Mouse (Mus musculus) right cerebral cortex, postnatal 10 days (tissue): ENCODE measurements at regions not wholly inside any gene's neighbourhood (a gene's known extent, or its start where the extent isn't known, plus 50 kb on each side); places are given as distances from the start of the nearest gene placed in this dataset.
"Not testable (repeated sequence)": the region's sequence is repeated elsewhere in the genome, so short reads cannot be mapped to it uniquely, and the experiment has no call there.

ENCODE experiments used
- DNase-seq, 2 experiments: peaks; one replicate each; pipeline ENCODE4 v3.0.0; 2021; ENCODE audit warnings: low spot score in 2 of 2

DNA sequence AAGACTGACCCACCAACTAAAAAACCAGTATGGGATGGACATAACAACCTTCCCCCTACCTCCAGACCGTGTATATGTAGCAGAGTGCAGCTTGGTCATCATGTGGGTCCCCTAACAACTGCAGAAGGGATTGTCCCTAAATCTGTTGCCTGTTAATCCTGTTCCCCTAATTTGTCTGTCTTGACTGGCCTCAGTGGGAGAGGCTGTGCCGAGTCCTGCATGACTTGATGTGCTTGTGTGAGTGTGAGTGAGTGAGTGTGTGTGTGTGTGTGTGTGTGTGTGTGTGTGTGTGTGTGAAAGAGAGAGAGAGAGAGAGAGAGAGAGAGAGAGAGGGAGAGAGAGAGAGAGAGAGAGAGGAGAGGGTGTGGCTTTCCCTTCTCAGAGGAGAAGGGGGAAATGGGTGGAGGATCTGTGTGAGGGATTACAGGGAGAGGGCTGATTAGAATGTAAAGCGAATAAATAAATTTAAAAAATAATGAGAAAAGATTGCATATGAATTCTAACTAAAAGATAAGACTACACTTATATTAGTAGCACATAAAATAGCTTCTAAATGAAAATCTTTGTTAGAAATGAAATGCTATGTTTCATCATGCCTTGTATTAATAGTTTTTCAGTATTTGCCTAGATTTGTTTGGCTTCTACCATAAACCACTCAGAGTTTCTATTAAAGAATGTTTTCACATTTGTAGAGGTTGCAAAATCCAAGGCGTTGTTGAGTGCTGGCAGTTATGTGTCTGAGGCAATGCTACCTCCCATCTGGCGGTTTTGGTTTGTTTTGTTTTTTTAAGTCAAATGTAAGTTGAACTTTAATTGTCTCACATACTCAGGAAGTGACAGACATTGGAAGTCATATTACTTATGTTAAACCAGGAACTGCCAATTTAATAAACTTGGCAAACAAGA is 740.9 kb downstream of the Abca13 start:
- no peak for DNase-seq

DNA sequence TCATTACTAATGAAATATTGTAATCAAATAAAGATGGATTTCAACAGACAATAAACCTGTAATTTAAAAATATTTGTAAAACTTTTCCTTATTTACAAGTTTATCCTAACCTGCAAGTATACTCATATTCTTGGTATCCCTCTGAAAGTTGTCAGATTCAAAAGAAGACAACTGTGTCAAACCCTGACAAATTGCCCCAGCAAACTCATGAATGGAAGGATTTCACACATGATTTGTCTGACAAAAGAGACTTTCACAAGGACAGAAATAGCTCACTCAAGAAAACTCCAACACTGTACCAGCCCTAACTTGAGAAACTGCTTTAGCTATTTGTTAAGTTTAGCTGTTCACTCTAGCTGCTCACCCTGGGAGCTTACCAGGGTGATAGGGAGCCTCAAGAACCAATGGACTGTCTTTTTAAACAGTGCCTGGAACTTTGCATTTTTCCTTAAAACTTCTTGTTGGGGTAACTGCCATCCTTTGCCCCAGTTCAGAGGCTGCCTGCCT is 771.0 kb downstream of the Abca13 start:
- DNase-seq: no peak

DNA sequence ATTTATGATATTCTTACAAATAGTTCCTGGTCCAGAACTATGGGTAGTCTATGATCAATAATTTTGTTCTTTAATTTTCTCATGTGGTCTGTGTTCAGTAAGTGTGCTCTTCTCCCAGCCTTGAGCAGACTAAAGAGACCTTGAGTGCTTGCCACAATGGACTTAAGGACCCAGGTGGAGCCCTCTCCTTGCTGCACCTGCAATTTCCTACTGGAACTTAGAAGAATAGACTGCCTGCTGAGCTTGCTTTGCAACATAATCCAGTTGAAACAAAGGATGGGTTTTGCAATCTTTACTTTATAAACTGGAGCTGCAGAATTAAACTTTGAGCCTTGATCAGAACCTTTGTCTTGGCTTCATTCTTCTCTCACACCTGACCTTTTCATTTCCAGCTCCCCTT is 791.2 kb downstream of the Abca13 start:
- DNase-seq: no peak

DNA sequence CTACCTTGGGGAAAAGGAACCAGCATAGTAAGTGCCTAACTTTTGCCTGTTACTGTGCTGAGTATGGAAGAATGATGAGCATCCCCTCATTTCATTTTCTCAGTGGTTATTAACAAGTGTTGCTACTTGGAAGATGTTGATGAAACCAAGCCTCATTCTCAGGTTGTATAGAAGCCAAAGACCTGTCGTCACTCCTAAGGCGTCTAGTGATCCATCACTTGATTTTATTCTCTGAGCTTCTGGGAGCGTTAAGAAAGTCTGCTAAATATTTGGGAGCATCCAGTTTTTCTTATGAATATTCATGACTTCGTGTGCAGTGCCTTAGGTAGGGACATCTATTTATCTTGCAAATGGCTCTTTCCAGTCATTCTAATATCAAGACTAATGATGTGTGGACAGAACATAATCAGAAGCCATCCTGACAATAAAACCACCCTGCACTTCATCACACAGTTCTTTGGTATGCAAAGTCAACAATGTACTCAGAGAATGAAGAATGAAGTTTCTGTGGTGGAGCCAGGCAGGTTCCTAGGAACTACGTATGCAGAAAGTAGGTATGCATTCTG is 802.9 kb downstream of the Abca13 start:
- DNase-seq: no peak

DNA sequence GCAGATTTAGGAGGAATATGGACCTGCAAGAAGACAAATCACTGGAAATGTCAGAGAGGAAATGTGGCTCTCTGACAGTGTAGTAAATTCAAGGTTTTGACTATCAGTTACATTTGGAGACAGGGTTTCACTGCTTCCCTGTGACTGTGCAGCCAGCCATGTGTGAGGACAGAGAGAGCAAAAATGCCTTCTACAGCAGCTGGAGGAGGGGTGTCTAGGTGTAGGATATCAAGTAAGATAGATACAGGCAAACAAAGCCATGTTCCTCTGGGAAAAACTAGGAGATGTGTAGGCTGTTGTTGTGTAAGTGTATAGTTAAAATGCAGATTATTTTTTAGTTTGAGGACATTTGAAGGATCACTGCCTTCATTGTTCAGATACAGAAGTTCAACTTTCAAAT is 803.6 kb downstream of the Abca13 start:
- DNase-seq: no peak

DNA sequence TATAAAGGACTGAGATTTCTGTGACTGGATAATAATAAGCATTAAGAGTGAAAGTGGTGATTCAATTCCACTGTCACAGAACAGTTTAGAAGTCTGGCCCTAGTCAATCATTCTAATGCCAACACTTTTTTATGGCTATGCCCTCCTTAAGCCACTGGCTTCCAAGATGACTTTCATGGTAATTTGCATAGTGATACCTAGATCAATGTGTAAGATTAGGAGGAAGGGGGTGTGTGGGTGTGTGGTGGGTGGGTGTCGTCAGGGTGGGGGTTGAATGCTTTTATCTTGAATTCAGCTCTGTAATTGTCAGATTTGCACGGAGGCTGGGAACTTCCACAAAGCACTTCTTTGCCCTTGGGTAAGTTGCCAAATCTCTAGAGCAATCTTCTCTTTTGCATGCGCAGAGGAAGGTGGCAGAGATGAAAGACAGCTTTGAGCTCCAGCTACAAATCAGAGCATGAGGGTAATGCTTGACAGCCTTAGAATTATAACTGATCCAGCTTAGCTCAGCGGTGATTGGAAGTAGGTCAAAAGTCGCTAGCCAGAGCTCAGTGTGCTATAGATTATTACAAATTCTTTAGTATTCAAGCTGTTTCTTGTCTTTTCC is 805.9 kb downstream of the Abca13 start:
- DNase-seq: peak; percentile 16 to 27

DNA sequence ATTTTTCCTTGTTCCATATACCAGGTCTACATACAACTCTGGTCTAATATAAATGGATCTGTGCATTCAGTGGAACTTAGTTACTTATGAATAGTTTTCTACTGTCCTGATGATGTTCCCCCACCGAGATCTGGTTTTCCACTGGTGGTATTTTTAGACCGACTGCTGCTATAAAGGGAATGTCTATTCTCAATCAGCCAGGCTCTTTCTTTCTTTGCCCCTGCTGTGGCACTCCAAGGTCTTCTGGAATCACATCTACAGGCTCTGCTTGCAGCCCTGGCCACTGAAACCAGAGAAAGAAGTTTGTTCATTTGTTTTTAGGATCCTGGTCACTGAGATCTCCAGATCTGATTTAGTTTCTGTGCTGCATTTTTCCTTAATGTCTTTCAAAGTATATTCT is 810.4 kb downstream of the Abca13 start:
- no peak for DNase-seq

DNA sequence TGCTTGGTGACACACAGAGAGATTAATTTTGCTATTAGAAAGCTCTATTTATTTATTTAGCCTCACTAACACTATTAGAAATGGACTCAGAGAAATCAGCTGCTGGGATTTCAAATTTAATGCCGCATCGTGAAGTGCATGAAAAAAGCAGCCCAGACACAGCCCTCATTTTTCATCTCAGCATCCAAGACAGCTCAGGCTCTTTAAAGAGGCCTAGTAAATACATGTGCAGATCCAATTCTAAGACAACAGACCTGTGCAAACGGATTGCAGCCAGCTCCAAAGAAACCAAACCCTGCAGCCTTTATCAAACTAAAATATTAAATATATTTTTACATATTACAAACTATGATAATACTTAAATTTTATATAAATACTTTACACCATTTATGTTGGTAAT is 815.1 kb downstream of the Abca13 start:
- no peak for DNase-seq

DNA sequence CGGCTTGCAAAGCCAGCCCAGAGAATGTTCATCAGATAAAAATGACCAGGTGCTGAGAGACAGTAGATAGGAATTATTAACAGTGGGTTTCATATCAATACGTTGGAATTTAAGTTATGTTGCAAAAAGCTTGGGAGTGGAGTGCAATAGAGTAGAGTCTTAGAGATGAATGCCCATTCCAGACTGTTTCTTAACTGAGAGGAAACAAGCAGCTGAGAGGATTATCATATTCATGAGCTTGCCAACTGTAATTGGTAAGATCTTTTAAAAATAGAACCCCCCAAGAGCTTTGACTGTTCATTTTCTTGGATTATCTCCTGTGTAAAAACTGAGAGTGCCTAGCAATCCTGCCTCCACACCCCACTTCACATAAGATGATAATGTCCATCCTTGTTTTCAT is 854.9 kb downstream of the Abca13 start:
- no peak for DNase-seq

DNA sequence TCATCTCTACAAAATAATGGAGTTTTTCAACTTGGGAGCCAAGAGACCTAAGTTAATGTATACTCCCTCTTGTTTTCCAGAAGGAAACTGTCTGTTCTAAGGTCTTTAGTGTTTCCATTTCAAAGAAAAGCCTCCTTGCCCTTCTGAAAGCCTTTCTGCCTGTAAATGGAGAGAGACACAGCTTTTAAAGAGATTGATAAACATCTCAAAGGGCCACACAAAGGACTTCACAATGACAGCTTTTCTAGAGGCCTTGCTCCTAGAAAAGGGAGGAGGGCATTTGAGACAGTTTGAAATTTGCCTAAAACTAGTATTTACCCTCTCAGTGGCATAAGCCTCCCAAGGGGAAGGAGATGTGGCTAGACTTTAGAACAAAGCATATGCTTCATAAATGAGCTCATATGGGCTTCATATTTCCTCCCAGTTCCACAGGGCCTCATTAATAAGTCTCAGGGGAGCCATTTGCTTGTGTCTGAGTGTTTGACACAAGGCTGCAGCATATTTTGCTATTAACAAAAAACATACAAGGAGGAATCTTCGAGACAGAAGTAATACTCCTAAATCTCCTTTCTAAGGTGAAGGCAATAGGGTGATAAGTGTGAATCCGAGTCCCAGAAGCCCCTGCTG is 860.0 kb downstream of the Abca13 start:
- no peak for DNase-seq

DNA sequence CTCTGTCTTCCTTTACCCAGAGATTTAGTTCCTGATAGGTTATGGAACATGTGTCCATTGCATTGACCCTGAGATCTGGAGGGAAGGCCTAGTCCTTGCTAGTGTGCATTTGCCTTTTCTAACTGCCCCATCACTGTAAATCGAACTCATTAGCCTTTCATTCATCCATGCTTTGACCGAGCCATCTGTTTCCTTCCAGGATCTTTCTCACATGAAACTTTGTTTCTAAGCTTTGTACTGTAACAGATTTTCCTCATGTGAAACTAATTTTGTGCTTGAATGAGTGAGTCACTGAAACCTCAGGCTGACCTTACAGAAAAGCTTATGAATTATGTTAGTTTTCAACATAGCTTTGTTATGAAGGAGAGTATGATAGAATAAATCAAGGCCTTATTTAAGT is 880.1 kb downstream of the Abca13 start:
- DNase-seq: no peak

DNA sequence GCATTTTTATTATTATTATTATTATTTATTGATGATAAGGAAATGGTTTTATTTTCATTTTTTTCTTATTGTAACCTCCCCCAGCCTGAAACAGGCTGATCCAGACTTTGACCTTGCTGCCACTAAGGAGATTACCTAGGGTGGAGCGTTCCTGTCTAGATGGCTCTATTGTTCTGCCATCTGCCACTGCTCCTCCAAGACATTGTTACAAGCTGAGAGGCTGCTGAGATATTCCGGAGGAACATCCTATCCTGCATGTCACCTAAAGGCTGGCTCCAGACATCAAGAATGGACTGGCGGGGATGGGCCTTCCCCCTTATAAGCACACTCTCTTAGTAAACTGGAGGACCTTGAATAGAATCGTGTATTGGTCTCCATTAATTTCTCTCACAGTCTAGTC is 896.2 kb downstream of the Abca13 start:
- DNase-seq: no peak

DNA sequence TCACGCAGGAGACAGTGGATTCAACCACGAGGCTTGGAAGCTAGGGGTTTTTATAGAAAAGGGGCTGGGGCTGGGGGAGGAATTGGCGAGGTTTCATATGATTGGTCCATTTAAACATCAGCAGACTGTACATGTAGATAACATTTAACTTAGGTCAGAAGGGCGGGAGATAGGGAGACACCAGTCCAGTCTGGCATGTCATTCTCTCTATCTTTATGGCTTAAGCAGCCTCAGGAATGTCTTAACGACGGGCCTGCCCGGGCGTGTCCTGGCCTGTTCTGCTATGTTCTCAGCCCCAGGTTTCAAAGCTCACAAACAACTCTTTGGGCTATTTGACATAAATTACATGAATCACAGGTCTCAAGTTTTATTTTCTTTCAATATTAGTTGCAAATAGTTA is 910.6 kb downstream of the Abca13 start:
- DNase-seq: not testable (repeated sequence)

DNA sequence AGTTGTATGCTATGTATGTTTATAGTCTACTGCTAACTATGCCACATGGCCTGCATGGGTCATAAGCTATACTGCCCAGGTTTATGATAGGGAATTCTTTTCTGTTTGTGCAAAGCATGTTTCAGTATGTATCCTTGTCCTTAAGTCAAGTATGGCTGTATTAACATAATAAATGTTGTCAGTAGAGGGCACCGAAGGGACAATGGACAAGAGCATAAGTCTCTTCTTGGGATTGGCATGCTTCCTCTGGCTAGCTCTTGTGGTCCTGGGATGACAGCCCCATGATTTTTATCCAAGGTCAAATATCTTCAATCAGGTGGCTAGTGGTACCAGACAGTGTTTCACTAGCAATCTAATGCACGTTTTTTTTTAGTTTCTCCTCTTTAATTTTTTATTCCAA is 913.3 kb downstream of the Abca13 start:
- no peak for DNase-seq

DNA sequence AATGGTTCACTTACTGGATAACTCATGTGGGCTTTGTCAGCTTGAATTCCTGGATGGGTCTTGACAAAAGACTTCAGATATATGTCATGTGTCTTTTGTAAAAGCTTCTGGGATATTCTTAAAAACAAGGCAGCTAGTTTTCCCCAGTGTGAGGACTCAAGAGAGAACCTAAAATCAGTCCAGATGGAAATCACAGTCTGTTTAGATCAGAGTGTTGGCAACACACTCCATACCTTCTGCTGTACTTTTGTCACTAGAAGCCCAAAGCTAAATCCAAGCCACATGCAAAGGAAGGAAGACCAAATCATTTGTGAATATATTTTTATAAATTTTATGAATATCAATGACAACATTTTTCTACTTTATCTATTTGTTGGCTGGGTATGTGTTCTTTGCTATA is 950.4 kb downstream of the Abca13 start:
- DNase-seq: no peak

DNA sequence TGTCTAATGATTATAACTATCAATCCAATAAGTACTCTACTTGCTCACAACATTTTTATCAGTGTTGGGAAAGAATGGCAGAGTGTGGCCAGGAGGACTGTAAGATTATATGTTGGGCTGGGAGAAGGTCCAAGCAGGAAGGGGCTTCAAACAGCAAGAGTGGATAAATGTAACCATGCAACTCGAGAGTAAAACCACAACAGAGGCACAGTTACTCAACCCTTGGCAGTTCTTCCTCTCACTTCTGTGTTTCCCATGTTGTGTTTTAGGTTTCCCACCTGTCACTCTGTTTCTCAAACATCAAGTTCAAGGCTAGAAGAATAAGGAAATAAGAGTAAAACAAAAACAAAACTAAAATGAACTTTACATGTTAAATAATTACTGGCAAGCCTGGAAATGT is 957.4 kb downstream of the Abca13 start:
- DNase-seq: no peak

DNA sequence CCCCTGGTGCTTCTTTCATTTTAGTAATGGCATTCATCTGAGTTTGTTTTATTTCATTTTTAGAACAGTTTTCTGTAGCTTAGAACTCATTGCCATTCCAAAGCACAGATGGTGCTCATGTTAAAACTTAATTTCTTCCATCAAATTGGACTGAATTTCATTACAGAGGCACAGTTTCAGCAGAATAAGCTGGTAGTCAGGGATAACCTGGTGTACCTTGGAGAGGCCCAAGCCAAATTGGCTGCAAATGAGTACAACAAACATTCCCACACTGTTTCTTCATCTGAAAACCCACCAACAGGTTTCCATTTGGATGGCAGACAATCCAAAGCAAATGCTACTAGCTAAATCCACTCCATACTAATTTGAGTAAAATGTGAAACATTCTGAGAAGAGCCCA is 960.2 kb upstream of the Vwc2 start:
- peak; percentile 45 to 79 for DNase-seq

DNA sequence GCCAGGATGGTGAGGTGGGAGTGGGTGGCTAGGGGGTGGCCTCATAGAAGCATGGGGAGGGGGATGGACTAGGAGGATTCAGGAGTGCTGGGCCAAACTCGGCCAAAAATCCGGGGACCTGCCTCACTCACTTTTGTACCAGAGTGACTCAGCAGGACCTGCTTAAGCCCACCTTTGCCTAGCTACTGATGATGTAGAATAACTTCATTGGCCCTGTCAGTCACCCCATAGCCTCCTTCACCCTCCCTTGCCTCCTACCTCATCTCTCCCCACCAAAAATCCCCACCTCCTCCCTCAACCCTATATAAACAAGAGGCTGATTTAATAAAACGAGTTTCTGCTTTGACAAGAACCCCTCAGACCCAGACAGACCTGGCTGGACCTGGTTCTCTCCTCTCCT is 920.3 kb upstream of the Vwc2 start:
- no peak for DNase-seq

DNA sequence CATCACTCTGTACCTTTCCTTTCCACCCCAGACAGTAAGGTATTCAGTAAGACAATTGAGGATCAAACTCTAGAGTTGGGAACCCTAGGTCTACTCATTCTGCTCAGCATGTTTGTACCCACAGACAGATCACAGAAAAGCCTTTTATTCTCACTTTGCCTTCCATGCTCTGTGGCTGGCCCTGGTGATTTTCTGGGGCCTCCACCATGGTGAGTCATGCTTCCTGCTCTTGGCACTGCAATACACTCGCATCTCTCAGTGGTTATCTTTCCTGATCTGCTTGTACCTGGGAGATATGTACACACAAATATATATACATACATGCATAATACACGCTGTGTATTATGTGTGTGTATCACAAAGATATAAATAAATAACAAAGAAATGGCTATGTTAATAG is 919.2 kb upstream of the Vwc2 start:
- no peak for DNase-seq

DNA sequence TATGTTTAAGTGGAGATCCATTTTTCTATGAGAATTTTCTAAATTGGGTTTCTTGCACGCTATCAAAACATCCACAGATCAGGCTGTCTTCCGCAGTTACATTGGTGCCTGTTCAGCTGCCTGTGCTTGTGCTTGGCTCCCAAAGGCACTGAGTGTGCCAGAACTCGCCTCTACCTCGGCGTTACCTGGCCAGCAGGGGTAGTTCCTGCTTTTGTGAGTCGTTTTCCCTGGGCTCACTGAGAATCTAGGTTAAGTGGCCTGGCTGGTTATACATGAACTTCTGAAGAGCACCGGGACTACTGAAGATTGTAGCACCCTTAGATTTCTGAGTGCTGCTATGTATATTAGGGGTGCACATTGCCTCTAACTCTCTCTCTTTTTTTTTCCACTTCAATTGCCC is 913.0 kb upstream of the Vwc2 start:
- no peak for DNase-seq

DNA sequence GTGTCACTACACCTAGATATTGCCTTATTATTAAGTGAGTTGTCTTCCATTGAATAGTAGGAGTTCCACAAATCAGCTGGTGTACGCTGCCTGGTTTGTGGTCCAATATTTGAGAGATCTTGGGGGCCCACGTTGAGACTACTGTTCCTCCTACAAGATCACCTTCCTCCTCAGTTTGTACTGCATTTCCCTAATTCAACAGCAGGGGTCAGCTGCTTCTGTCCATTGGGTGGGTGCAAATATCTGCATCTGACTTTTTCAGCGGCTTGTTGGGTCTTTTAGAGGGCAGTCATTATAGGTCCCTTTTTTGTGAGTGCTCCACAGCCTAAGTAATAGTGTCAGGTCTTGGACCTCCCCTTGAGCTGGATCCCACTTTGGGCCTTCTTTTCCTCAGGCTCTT is 908.8 kb upstream of the Vwc2 start:
- no peak for DNase-seq
